Mouse (Mus musculus) splenic B cell, adult 2 months (primary cell): Measurements from ENCODE around the gene P2rx5.

Source experiments
- DNase-seq: peaks from one replicate; pipeline ENCODE4 v3.0.0-alpha.2; 2011; ENCODE audit warnings: low read depth, low spot score
- H3K27me3 ChIP-seq: 2 replicates; pipeline ENCODE4 v1.6.1; 2012; ENCODE audit warnings: mild to moderate bottlenecking, low read length, moderate library complexity, mixed read lengths; ENCODE audit not compliant: control insufficient read depth, poor library complexity, insufficient read depth, severe bottlenecking
- H3K36me3 ChIP-seq: 2 replicates; pipeline ENCODE4 v1.6.1; 2012; ENCODE audit warnings: mild to moderate bottlenecking, low read length, moderate library complexity, mixed read lengths; ENCODE audit not compliant: control insufficient read depth, poor library complexity, insufficient read depth, severe bottlenecking

Gene P2rx5

DNA sequence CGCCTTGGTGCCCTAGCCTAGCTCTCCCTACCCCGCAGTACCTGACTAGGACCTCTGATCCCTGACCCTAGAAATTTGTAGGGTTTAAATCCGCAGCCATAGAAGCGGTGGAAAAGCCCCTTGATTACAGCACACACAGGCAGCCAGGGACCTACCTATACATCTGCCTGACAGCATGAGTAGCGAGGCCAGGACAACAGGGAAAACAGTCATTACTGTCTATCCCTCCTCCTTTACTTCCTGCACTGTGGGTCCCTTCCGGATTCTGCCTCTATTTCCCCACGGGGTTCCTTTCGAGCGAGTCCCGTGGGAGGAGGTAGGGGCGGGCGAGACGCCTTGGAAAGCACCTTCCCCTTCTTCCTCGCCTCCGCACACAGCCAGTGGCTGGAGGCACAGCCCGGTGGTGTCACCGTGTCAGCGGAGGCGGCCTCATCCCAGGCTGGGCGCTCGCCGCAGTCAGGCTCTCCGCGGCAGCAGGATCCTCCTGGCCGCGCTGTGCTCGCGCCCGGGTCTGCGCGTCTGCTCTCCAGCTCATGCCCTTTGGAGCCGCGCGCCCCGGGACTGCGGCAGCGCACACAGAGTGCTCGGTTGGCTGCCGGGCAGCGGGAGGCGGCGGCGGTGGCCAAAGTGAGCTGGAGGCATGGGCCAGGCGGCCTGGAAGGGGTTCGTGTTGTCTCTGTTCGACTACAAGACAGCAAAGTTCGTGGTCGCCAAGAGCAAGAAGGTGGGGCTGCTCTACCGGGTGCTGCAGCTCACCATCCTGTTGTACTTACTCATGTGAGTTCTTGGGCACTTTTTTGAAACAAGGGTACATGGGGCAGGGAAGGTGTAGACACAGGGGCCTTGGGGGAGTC is at the start of gene P2rx5:
P2rx5 (plus strand) TSS at position 465 of the 854 bp plus-strand sequence.
- no peaks in the 10 kb centered on the region for H3K27me3 ChIP-seq
- DNase-seq: no peak
- no peaks in the 10 kb centered on the region for H3K36me3 ChIP-seq

- H3K27me3 ChIP-seq: no peaks in the 10 kb centered on the region; the same call in 1 of the 2 replicates
- DNase-seq: no peak
- no peaks in the 10 kb centered on the region for H3K36me3 ChIP-seq
These were observed 48.8 kb upstream of the P2rx5 start for GRCm38 (mm10) chr11:73111414-73111813.

DNA sequence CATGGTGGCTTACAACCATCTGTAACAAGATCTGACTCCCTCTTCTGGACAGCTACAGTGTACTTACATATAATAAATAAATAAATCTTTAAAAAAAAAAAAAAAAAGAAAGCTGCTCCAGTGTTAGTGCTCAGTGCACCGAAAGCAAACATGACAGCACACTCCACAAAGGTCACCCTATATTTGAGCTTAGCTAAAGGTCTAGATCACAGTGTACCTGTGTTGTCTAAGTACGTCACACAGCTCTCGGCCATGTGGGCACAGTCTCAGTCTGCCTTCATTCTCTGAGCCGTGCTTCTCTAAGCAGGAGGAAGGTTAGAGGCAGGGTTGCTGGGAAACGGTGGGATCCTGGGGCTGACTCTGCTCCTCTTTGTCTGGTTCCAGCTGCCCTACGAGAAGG is 33.7 kb upstream of the P2rx5 start:
- Histone ChIP-seq H3K36me3 (no peaks in the 10 kb centered on the region), H3K27me3 (no peaks in the 10 kb centered on the region)
- DNase-seq: no peak

GRCm38 (mm10) chr11:73131020-73131419 is 29.2 kb upstream of the P2rx5 start:
- Histone ChIP-seq H3K36me3 (no peaks in the 10 kb centered on the region), H3K27me3 (no peaks in the 10 kb centered on the region)
- DNase-seq: peak; percentile 51

DNA sequence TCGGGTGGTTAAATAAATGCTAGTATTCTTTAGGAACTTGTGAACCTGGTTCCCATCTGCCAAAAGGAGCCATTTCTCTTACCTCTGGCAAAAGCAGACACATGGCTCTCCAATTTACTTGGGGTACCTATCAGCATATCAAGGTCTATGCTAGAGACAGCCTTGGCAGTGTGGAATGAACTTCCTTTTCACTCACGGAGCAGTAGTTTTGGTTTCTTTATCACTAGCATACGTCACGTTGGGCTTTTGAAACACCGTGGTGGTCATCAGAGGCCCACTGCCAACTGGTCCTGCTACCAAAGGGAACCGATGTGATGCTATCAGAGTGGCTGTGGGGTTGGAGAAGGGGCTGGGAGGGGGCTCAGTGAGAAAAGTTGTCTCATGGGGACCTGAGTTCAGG is 27.2 kb upstream of the P2rx5 start:
- no peaks in the 10 kb centered on the region for H3K27me3 ChIP-seq
- peak; percentile 18 for DNase-seq
- H3K36me3 ChIP-seq: no peaks in the 10 kb centered on the region

DNA sequence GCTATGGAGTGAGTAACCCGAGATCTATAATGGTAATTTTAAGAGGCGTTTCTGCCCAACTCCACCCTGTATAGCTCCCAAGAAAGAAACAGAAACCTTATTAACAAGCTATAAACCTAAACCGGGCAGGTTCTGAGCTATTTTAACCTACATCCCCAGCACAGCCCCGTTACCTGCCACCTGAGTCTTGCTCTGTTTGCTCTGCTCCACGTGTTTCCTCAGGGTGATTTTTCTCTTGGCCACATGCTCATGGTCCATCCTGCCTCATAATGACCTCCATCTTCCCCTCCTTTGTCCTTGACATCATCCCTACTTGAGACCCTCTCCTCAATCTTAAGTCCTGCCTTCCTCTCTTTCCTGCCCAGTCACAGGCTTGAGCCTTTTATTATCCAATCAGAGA is 26.0 kb upstream of the P2rx5 start:
- Histone ChIP-seq H3K27me3 (no peaks in the 10 kb centered on the region), H3K36me3 (no peaks in the 10 kb centered on the region)
- no peak for DNase-seq

DNA sequence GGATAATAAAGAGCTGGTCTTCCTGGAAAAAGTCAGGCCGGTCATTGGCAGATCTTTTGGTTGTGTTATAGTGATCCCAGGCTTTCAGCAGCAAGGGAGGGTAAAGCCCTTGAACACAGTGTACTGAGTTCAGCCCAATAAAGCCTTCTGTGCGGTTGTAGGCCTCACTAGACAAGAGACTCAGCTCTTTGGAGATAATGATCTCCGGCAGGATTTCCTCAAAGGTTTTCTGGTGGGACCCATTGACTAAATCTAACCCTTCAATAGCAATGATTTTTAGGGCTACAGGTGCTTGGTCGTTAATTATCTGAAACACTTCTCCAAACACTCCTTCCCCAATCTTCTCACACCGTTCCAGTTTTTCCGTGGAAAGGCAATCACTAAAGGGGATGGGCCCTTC is 23.6 kb upstream of the P2rx5 start:
- H3K36me3 ChIP-seq: no peaks in the 10 kb centered on the region
- DNase-seq: no peak
- no peaks in the 10 kb centered on the region for H3K27me3 ChIP-seq

DNA sequence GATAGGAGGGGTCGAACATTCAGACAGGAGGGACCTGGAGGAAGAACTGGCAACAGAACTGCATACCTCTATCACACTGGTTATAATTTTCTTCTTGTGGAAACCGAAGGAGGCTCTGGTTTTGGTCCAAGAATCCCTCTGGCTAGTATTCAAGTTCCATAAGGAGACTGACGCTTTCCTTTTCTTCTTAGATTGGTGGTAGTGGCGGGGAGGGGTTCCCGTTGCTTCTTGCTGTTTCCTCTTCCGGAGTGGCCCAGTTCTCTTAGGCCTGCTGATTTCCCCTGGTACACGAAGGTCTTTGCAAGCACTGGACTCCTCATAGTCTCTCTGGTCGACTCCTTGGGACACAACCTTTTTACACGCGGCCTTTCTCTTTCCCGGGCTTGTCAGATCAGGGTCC is 23.1 kb upstream of the P2rx5 start:
- no peaks in the 10 kb centered on the region for H3K36me3 ChIP-seq
- no peak for DNase-seq
- no peaks in the 10 kb centered on the region for H3K27me3 ChIP-seq

GRCm38 (mm10) chr11:73137591-73138501 is 22.4 kb upstream of the P2rx5 start, which contains the start of gene Haspin:
TSS of gene Haspin (minus strand) at chr11:73138294.
- Histone ChIP-seq H3K36me3 (no peaks in the 10 kb centered on the region), H3K27me3 (no peaks in the 10 kb centered on the region)
- DNase-seq: peak; percentile 91

DNA sequence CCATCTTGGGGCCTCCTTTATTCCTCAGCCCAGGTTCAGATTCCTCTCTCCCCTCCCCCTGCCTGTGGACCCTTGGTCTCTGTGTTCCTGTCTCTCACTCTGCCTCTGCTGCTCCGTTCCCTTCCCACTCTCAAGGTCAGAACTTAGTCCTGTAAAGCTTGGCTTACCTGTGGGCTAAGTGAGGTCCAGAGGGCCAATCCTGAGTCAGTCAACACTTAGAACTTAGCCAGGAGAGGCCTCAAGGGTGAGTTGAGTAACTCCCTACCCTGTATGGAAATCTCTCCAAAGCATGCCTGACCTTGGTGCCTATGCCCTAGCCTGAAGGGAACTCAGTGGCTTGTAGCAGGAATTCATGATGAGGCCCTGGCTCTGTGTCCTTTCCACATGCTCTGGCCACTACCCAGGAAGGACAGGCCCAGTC is 15.9 kb upstream of the P2rx5 start:
- Histone ChIP-seq H3K27me3 (no peaks in the 10 kb centered on the region), H3K36me3 (no peaks in the 10 kb centered on the region)
- DNase-seq: no peak

DNA sequence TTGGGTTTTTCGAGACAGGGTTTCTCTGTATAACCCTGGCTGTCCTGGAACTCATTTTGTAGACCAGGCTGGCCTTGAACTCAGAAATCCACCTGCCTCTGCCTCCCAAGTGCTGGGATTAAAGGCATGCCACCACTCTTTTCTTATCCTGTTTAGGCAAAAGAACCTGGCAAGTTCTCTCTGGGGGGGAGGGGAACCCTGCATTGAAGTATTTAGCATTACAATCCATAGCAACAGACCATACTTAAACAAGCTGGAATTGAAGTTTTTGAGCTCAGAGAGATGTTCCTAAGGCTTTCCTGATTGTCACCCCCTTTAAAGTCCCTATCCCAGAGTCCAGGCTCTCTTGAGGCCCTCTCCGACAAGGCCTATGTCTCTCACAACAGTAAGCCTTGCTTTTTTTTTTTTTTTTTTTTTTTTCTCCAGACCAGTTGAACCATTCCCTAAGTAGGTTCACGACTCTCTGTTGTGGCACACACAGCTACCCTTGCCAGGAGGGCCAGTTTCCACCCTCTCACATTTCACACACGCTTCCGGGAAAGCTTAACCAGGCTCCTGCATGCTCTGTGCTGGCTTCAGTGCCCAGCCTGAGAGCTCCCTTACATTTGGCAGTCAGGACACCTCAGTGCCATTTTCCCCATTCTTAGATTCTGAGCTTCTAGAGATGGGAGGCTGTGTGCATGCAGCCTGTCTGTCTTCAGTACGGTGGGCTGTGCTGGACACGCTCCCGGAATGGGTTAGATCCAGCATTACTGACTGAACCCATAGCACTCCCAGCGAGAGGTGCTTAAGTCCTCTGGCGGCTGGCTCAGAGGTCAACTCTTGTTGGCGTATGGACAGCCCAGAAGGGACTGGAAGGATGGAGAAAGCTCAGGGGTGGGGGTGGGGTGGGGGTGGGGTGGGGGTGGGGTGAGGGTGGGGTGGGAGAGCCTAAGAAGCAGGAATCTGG is 13.9 kb upstream of the P2rx5 start:
- H3K27me3 ChIP-seq: no peaks in the 10 kb centered on the region
- no peak for DNase-seq
- H3K36me3 ChIP-seq: no peaks in the 10 kb centered on the region

DNA sequence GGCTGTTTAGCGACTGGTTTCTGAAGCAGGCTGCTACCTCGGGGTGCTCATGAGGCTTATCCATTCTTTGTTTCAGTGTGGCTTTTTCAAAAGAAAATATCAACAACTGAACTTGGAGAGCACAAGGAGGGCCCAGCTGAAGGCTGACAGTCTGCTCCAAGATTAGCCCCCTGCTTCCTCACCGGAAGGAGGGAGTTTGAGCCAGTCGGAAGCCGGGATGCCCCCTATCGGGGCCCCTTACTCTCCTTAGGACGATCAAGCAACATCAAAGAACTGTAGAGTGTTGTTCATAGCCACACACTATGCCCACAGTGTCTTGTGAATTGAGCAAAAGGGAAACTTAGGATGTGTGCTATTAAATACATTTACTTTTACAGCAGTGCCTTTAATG is 13.3 kb upstream of the P2rx5 start:
- Histone ChIP-seq H3K27me3 (no peaks in the 10 kb centered on the region), H3K36me3 (no peaks in the 10 kb centered on the region)
- DNase-seq: no peak

- no peak for DNase-seq
- H3K36me3 ChIP-seq: no peaks in the 10 kb centered on the region
These were observed 12.0 kb upstream of the P2rx5 start for GRCm38 (mm10) chr11:73148209-73148608.

DNA sequence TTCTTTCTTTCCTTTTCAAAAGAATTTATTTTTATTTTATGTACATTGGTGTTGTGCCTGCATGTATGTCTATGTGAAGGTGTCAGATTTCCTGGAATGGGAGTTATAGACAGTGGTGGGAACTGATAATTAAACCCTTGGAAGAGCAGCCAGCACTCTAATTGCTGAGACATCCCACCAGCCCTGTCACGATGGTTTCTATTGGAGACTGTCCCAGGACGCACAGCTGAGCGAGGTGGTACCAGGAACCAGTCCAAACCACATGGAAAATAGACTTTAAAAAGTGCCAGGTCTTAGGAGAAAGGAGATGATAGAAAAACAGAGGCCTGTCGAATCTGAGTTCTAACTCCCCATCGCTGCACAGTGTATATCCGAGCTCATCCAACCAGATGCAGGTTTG is 5.2 kb upstream of the P2rx5 start:
- Histone ChIP-seq H3K36me3 (no peaks in the 10 kb centered on the region), H3K27me3 (no peaks in the 10 kb centered on the region)
- no peak for DNase-seq

More at GRCm38 (mm10) chr11:73148209-73148608, 12.0 kb upstream of the P2rx5 start:
- H3K27me3 ChIP-seq: no peaks in the 10 kb centered on the region
